Mouse (Mus musculus): ENCODE data around the gene Ang. TPM values are rescaled to one million over a fixed set of nuclear protein-coding genes. Genes with fewer than 3 reads are reported as not detected.
"Not testable (repeated sequence)": the region's sequence is repeated elsewhere in the genome, so short reads cannot be mapped to it uniquely, and the experiment has no call there.

The Ang gene
- polyA plus RNA-seq, 1 experiment from 2014 or later = 3.7 TPM

- no peaks in the 10 kb centered on the region for H3K36me3 ChIP-seq
- H3K9me3 ChIP-seq = no peaks in the 10 kb centered on the region
- H3K9ac ChIP-seq (replicated peaks) = peak overlapping the region; percentile 51
- peaks cover 4% of the 10 kb centered on the region; the same call in 1 of the 2 replicates for H3K27me3 ChIP-seq
- H3K4me1 ChIP-seq (replicated peaks) = 0 out of 2 replicates have a peak, but pooled peaks cover 3% of the 10 kb centered on the region
- WGBS = under 1% methylated on average over 34 of the region's 34 CpGs
- H3K27ac ChIP-seq = peak overlapping the region; percentile 75
- H3K4me2 ChIP-seq = peak overlapping the region; percentile 68
- peak overlapping the region; percentile 59 for H3K4me3 ChIP-seq (replicated peaks)
- peak; percentile 88 for ATAC-seq (ENCODE audit: insufficient number of reproducible peaks, insufficient read depth, low FRiP score, low TSS enrichment, low read depth)
These were observed 1.8 kb upstream of the Ang start for GRCm38 (mm10) chr14:51088970-51089673.

GRCm38 (mm10) chr14:51089674-51090076 lies 1.3 kb upstream of the Ang start:
- H3K27me3 ChIP-seq = no peaks in the 10 kb centered on the region; the same call in 1 of the 2 replicates
- H3K9me3 ChIP-seq = no peaks in the 10 kb centered on the region
- under 1% methylated on average over 15 of the region's 15 CpGs for WGBS
- H3K4me1 ChIP-seq (replicated peaks) = 0 out of 2 replicates have a peak, but pooled peaks cover 3% of the 10 kb centered on the region
- no peaks in the 10 kb centered on the region for H3K36me3 ChIP-seq
- ATAC-seq (ENCODE audit: insufficient number of reproducible peaks, insufficient read depth, low FRiP score, low TSS enrichment, low read depth) = no peak; the same call in 1 of the 2 replicates
- peak overlapping the region; percentile 87 for H3K27ac ChIP-seq
- peak overlapping the region; percentile 68 for H3K4me2 ChIP-seq
- H3K9ac ChIP-seq (replicated peaks) = 0 out of 2 replicates have a peak overlapping the region, but pooled peaks have one; percentile 12
- peak overlapping the region; percentile 59 for H3K4me3 ChIP-seq (replicated peaks)

GRCm38 (mm10) chr14:51090077-51090781 lies 721 bp upstream of the Ang start:
- ATAC-seq (ENCODE audit: insufficient number of reproducible peaks, insufficient read depth, low FRiP score, low TSS enrichment, low read depth) = no peak; the same call in 1 of the 2 replicates
- peak overlapping the region; percentile 68 for H3K9ac ChIP-seq (replicated peaks)
- peak overlapping the region; percentile 59 for H3K4me3 ChIP-seq (replicated peaks)
- peak overlapping the region; percentile 68 for H3K4me2 ChIP-seq
- no peaks in the 10 kb centered on the region; the same call in 1 of the 2 replicates for H3K27me3 ChIP-seq
- no peaks in the 10 kb centered on the region for H3K9me3 ChIP-seq
- H3K36me3 ChIP-seq = no peaks in the 10 kb centered on the region
- H3K27ac ChIP-seq = peak overlapping the region; percentile 87
- WGBS = under 1% methylated on average over 27 of the region's 27 CpGs
- H3K4me1 ChIP-seq (replicated peaks) = 0 out of 2 replicates have a peak, but pooled peaks cover 3% of the 10 kb centered on the region

- Histone ChIP-seq H3K4me2 (peak overlapping the region; percentile 68), H3K4me3 (replicated peaks) (no peak overlapping the region), H3K36me3 (no peaks in the 10 kb centered on the region), H3K9ac (replicated peaks) (no peak overlapping the region), H3K27me3 (no peaks in the 10 kb centered on the region), H3K9me3 (no peaks in the 10 kb centered on the region), H3K27ac (no peak overlapping the region), H3K4me1 (replicated peaks) (0 out of 2 replicates have a peak, but pooled peaks cover 3% of the 10 kb centered on the region)
- 53% methylated on average over 8 of the region's 8 CpGs for WGBS
- ATAC-seq (ENCODE audit: insufficient number of reproducible peaks, insufficient read depth, low FRiP score, low TSS enrichment, low read depth) = no peak
These were observed 1.2 kb downstream of the Ang start for GRCm38 (mm10) chr14:51092073-51092620.

- H3K4me2 ChIP-seq = no peak overlapping the region
- no peak overlapping the region for H3K4me3 ChIP-seq (replicated peaks)
- no peak overlapping the region for H3K27ac ChIP-seq
- no peak for ATAC-seq (ENCODE audit: insufficient number of reproducible peaks, insufficient read depth, low FRiP score, low TSS enrichment, low read depth)
- H3K27me3 ChIP-seq = no peaks in the 10 kb centered on the region
- no peaks in the 10 kb centered on the region for H3K9me3 ChIP-seq
- H3K36me3 ChIP-seq = no peaks in the 10 kb centered on the region
- H3K4me1 ChIP-seq (replicated peaks) = no peaks in the 10 kb centered on the region
- WGBS = 23% methylated on average over 3 of the region's 3 CpGs
- H3K9ac ChIP-seq (replicated peaks) = no peak overlapping the region
These were observed 2.5 kb downstream of the Ang start for GRCm38 (mm10) chr14:51093496-51093895.

- 84% methylated on average over 5 of the region's 5 CpGs for WGBS
These were observed 3.3 kb downstream of the Ang start for GRCm38 (mm10) chr14:51094096-51094875.

GRCm38 (mm10) chr14:51094921-51095320 lies 4.0 kb downstream of the Ang start:
- WGBS = 69% methylated on average over 9 of the region's 9 CpGs

More at GRCm38 (mm10) chr14:51094096-51094875, 3.3 kb downstream of the Ang start:
- H3K9ac ChIP-seq (replicated peaks) = no peak overlapping the region
- H3K4me3 ChIP-seq (replicated peaks) = no peak overlapping the region
- no peak overlapping the region for H3K4me2 ChIP-seq
- no peak overlapping the region for H3K27ac ChIP-seq
- H3K4me1 ChIP-seq (replicated peaks) = no peaks in the 10 kb centered on the region
- no peaks in the 10 kb centered on the region for H3K9me3 ChIP-seq
- no peak for ATAC-seq (ENCODE audit: insufficient number of reproducible peaks, insufficient read depth, low FRiP score, low TSS enrichment, low read depth)
- H3K36me3 ChIP-seq = no peaks in the 10 kb centered on the region
- no peaks in the 10 kb centered on the region for H3K27me3 ChIP-seq

GRCm38 (mm10) chr14:51095736-51096524 lies 5.0 kb downstream of the Ang start:
- Histone ChIP-seq H3K9me3 (no peaks in the 10 kb centered on the region), H3K9ac (replicated peaks) (no peak overlapping the region), H3K36me3 (no peaks in the 10 kb centered on the region), H3K27ac (no peak overlapping the region), H3K4me1 (replicated peaks) (no peaks in the 10 kb centered on the region), H3K4me2 (no peak overlapping the region), H3K27me3 (no peaks in the 10 kb centered on the region), H3K4me3 (replicated peaks) (no peak overlapping the region)
- WGBS = 69% methylated on average over 9 of the region's 9 CpGs
- no peak for ATAC-seq (ENCODE audit: insufficient number of reproducible peaks, insufficient read depth, low FRiP score, low TSS enrichment, low read depth)

More at GRCm38 (mm10) chr14:51094921-51095320, 4.0 kb downstream of the Ang start:
- H3K9me3 ChIP-seq = no peaks in the 10 kb centered on the region
- no peaks in the 10 kb centered on the region for H3K36me3 ChIP-seq
- H3K27me3 ChIP-seq = no peaks in the 10 kb centered on the region
- H3K4me1 ChIP-seq (replicated peaks) = no peaks in the 10 kb centered on the region
- H3K4me3 ChIP-seq (replicated peaks) = no peak overlapping the region
- no peak overlapping the region for H3K27ac ChIP-seq
- H3K9ac ChIP-seq (replicated peaks) = no peak overlapping the region
- no peak for ATAC-seq (ENCODE audit: insufficient number of reproducible peaks, insufficient read depth, low FRiP score, low TSS enrichment, low read depth)
- H3K4me2 ChIP-seq = no peak overlapping the region

- H3K4me3 ChIP-seq (replicated peaks); H3K27me3 ChIP-seq; H3K9ac ChIP-seq (replicated peaks); H3K36me3 ChIP-seq; H3K9me3 ChIP-seq; H3K4me2 ChIP-seq; H3K4me1 ChIP-seq (replicated peaks); H3K27ac ChIP-seq: not testable (repeated sequence)
- 0 out of 2 replicates have a peak, but pooled peaks have one; percentile 24 for ATAC-seq (ENCODE audit: insufficient number of reproducible peaks, insufficient read depth, low FRiP score, low TSS enrichment, low read depth)
- 26% methylated on average over 1 of the region's 1 CpGs for WGBS
These were observed 7.3 kb downstream of the Ang start for GRCm38 (mm10) chr14:51098300-51098699.

GRCm38 (mm10) chr14:51098921-51099320 lies 8.0 kb downstream of the Ang start:
- H3K4me1 ChIP-seq (replicated peaks) = no peaks in the 10 kb centered on the region
- H3K9ac ChIP-seq (replicated peaks) = no peak overlapping the region
- no peak overlapping the region for H3K4me2 ChIP-seq
- WGBS = 95% methylated on average over 11 of the region's 11 CpGs
- no peaks in the 10 kb centered on the region for H3K27me3 ChIP-seq
- H3K36me3 ChIP-seq = no peaks in the 10 kb centered on the region
- H3K9me3 ChIP-seq = no peaks in the 10 kb centered on the region
- H3K27ac ChIP-seq = no peak overlapping the region
- no peak overlapping the region for H3K4me3 ChIP-seq (replicated peaks)
- ATAC-seq (ENCODE audit: insufficient number of reproducible peaks, insufficient read depth, low FRiP score, low TSS enrichment, low read depth) = no peak

Data from limb, embryonic 12.5 days (tissue).